Mouse (Mus musculus) neural tube, embryonic 11.5 days (tissue): ENCODE measurements around the gene B4gat1. TPM values are rescaled to one million over a fixed set of nuclear protein-coding genes. Genes with fewer than 3 reads are reported as not detected.

Source experiments
- ATAC-seq: fragments of 200-750 bp; cut with Nextera tagmentation; 2 replicates; pipeline ENCODE4 v1.8.0; 2017; ENCODE audit warnings: moderate number of reproducible peaks, mild to moderate bottlenecking, moderate TSS enrichment, moderate library complexity; ENCODE audit not compliant: insufficient read depth, low FRiP score, low TSS enrichment
- DNase-seq: peaks from one replicate; pipeline ENCODE4 v3.0.0-alpha.2; 2015; ENCODE audit warnings: low spot score
- H3K27ac ChIP-seq: fragments of 300-500 bp; sonication (generic); 2 replicates; pipeline ENCODE4 v1.5.1; 2014; ENCODE audit warnings: low read depth, mild to moderate bottlenecking, low read length
- H3K27me3 ChIP-seq: fragments of 300-500 bp; sonication (generic); 2 replicates; pipeline ENCODE4 v1.6.1; 2014; ENCODE audit warnings: mild to moderate bottlenecking, low read length, mixed read lengths; ENCODE audit not compliant: control insufficient read depth, insufficient read depth
- H3K36me3 ChIP-seq: fragments of 300-500 bp; sonication (generic); 2 replicates; pipeline ENCODE4 v1.6.1; 2014; ENCODE audit warnings: mild to moderate bottlenecking, low read length, moderate library complexity, mixed read lengths; ENCODE audit not compliant: control insufficient read depth, insufficient read depth
- H3K4me1 ChIP-seq: fragments of 300-500 bp; sonication (generic); 2 replicates; pipeline ENCODE4 v1.6.1; 2014; ENCODE audit warnings: low read length, mixed read lengths; ENCODE audit not compliant: control insufficient read depth, insufficient read depth
- H3K4me2 ChIP-seq: fragments of 300-500 bp; sonication (generic); 2 replicates; pipeline ENCODE4 v1.6.1; 2014; ENCODE audit warnings: low read depth, mild to moderate bottlenecking, moderate library complexity
- H3K4me3 ChIP-seq: fragments of 300-500 bp; sonication (generic); 2 replicates; pipeline ENCODE4 v1.5.1; 2014; ENCODE audit warnings: low read depth, low read length
- H3K9ac ChIP-seq: fragments of 300-500 bp; sonication (generic); 2 replicates; pipeline ENCODE4 v1.6.1; 2014; ENCODE audit warnings: mild to moderate bottlenecking, low read length
- H3K9me3 ChIP-seq: fragments of 300-500 bp; sonication (generic); 2 replicates; pipeline ENCODE4 v1.6.1; 2016; ENCODE audit warnings: low read length; ENCODE audit not compliant: control insufficient read depth
- WGBS: fragments of 180-500 bp; shearing (Covaris S2); extraction: QIAGEN DNeasy Blood & Tissue Kit; methylation state at CpG from one replicate; pipeline ENCODE4 v1.1.7; 2014; 5-methylcytosine and 5-hydroxymethylcytosine counted together
- polyA plus RNA-seq: library from polyadenylated mRNA; unstranded; fragments of >200 nt; fragmentation: Nextera tagmentation; extraction: Ambion mirVana; gene quantifications from 2 replicates; pipeline ENCODE4 v1.2.1, GENCODE M21; 2014

Gene B4gat1
- polyA plus RNA-seq: 37.9 and 39.8 TPM in 2 replicates

DNA sequence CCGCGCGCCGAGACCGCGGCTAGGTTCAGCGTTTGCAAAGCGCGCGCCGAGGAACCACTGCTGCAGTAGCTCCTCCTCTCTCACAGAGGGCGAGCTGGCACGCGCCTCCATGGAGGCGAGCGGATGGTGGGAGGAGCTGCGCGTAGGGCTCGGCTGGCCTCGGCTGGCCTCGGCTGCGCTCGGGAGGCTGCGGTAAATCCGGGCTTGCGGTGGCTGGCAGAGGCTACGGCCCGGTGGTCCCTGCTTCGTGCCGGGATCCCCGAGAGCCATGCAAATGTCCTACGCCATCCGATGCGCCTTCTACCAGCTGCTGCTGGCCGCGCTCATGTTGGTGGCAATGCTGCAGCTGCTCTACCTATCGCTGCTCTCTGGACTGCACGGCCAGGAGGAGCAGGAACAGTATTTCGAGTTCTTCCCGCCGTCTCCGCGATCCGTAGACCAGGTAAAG, at the start of gene B4gat1, which contains the start of gene AC124502.3:
Gene B4gat1, plus strand, starts transcription at position 118 of the 448 bp plus-strand sequence.
Gene AC124502.3, plus strand, starts transcription at position 183 of the 448 bp plus-strand sequence.
- Histone ChIP-seq H3K9ac (peak within 1 kb of the TSS; percentile 86), H3K36me3 (no peaks in the 10 kb centered on the region), H3K9me3 (no peaks in the 10 kb centered on the region), H3K27me3 (no peaks in the 10 kb centered on the region), H3K4me1 (peaks cover 25% of the 10 kb centered on the region), H3K27ac (peak within 1 kb of the TSS; percentile 66), H3K4me2 (peak within 1 kb of the TSS; percentile 98), H3K4me3 (peak within 1 kb of the TSS; percentile 85)
- WGBS: 0% methylated on average over 43 of the region's 44 CpGs
- DNase-seq: peak; percentile 95
- ATAC-seq: peak; percentile 87

DNA sequence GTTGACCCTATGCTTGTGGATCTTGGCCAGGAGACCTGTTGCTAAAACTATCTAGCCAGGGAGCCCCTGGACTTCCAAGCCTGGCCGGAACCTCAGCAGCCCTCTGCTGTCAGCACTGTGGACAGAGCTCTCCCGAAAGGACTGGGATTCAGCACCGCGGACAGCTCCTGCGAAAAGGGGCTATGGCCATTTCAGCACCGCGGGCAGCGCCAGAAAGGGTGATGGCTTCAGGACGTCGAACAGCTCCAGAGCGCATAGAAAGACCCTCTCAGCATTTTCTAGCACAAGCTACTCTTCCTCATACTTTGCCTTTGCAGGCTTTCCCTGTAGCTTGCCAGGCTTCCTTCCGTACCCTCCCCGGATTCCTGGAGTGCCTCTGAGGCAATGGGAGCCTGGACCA, 49.6 kb upstream of the B4gat1 start:
- WGBS: 3% methylated on average over 13 of the region's 13 CpGs
- H3K36me3 ChIP-seq: no peaks in the 10 kb centered on the region
- ATAC-seq (no peak), DNase-seq (peak; percentile 91)
- no peak overlapping the region for H3K9ac ChIP-seq
- no peaks in the 10 kb centered on the region for H3K4me1 ChIP-seq
- H3K9me3 ChIP-seq: no peaks in the 10 kb centered on the region
- 0 out of 2 replicates have a peak overlapping the region, but pooled peaks have one; percentile 26 for H3K4me3 ChIP-seq
- peak overlapping the region; percentile 33 for H3K4me2 ChIP-seq
- H3K27me3 ChIP-seq: peaks cover 67% of the 10 kb centered on the region
- H3K27ac ChIP-seq: no peak overlapping the region

DNA sequence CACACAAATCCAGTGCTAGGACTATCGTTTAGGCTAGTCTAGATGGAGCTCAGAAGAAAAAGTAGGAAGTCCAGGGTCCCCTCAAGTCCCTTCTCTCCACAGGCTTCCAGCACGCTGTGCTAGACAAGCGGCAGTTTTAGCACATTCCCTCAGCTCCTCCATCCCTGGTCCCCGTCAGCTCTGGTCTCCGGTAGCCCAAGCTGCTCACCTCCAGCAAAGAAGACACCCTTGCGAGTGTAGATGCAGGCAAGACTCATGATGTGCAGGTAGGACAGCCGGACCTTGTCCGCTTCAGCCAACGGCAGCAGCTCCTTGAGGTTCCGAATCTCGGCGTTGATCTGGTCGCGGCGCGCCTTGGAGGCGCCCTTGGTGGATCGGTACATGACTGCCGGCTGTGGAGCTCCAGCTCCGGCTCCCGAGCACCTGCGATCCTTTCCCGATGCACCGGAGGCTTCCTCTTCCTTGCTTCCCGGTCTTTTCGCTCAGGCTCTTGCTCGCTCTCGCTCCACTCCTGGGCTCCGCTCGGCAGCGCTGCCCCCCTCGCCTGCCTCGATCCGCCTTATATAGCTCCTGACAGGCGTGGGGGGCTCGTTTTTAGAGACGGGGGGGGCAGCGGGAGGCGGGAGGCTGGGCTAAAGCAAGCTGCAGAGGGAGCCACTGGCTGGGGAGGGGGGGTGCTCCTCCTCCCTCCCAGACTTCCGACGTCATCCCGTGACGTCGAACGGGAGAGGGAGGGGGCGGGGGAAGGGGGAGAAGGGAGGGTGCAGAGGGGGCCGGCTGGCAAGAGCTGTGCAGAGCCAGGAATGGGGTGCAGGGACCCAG, 49.0 kb upstream of the B4gat1 start:
- peak; percentile 32 for DNase-seq
- Histone ChIP-seq H3K4me2 (peak overlapping the region; percentile 33), H3K4me3 (peak overlapping the region; percentile 26), H3K27me3 (peaks cover 61% of the 10 kb centered on the region), H3K27ac (no peak overlapping the region), H3K9ac (no peak overlapping the region), H3K4me1 (no peaks in the 10 kb centered on the region), H3K36me3 (no peaks in the 10 kb centered on the region), H3K9me3 (no peaks in the 10 kb centered on the region)
- WGBS: 20% methylated on average over 44 of the region's 47 CpGs
- ATAC-seq: no peak

DNA sequence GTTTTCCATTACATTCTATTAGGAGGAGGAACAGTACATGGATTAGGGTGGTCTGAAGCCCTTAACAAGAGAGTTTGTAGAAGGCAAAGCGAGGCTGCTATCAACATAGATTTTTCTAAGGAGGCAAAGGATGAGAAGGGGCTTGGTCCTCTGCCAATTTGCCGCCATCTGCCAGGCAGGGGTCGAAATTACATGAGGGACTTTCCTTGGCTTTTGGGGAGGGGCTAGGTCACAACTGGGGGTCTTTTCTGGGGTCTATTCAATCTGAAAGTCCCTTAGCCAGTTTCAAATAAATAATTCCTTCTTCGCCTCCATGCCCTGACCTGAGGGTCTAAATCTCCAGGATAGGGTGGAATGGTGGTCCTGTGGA, 48.4 kb upstream of the B4gat1 start, which contains the start of gene Npas4:
Gene Npas4, minus strand, starts transcription at position 61 of the 370 bp plus-strand sequence.
- peak within 1 kb of the TSS; percentile 33 for H3K4me2 ChIP-seq
- no peaks in the 10 kb centered on the region for H3K4me1 ChIP-seq
- WGBS: 17% methylated on average over 4 of the region's 4 CpGs
- H3K36me3 ChIP-seq: no peaks in the 10 kb centered on the region
- no peaks in the 10 kb centered on the region for H3K9me3 ChIP-seq
- peaks cover 58% of the 10 kb centered on the region for H3K27me3 ChIP-seq
- H3K27ac ChIP-seq: no peak within 1 kb of the TSS
- H3K9ac ChIP-seq: no peak within 1 kb of the TSS
- H3K4me3 ChIP-seq: peak within 1 kb of the TSS; percentile 26
- ATAC-seq (no peak), DNase-seq (no peak)

DNA sequence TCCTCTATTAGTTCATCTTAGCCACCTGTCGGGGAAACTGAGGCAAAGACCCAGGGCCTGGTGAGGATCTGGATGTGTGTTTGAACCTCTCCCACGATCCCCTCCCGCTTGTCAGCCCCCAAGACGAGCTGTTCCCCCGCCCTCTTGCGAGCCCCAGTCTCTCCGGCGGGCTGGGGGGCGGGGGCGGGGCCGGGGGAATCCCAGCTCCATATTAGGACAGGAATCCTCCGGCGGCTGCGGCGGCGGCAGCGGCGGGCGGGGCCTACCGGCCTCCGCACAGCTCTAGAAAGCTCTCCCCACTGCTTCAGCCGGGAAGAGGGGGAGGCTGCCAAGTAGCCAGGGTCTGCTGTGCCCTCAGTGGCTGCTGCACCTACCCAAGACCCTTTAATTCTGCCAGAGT, 47.9 kb upstream of the B4gat1 start:
- no peak overlapping the region for H3K9ac ChIP-seq
- ATAC-seq: no peak
- no peak overlapping the region for H3K4me3 ChIP-seq
- no peaks in the 10 kb centered on the region for H3K4me1 ChIP-seq
- no peak for DNase-seq
- peak overlapping the region; percentile 26; the same call in 1 of the 2 replicates for H3K4me2 ChIP-seq
- WGBS: 1% methylated on average over 21 of the region's 22 CpGs
- H3K27me3 ChIP-seq: peaks cover 55% of the 10 kb centered on the region
- no peaks in the 10 kb centered on the region for H3K9me3 ChIP-seq
- H3K36me3 ChIP-seq: no peaks in the 10 kb centered on the region
- no peak overlapping the region for H3K27ac ChIP-seq

- Histone ChIP-seq H3K9me3 (no peaks in the 10 kb centered on the region), H3K4me2 (no peak overlapping the region), H3K27ac (no peak overlapping the region), H3K27me3 (peaks cover 47% of the 10 kb centered on the region), H3K4me1 (no peaks in the 10 kb centered on the region), H3K9ac (no peak overlapping the region), H3K36me3 (no peaks in the 10 kb centered on the region), H3K4me3 (no peak overlapping the region)
- DNase-seq (no peak), ATAC-seq (no peak)
- WGBS: 17% methylated on average over 8 of the region's 8 CpGs
Observed at GRCm38 (mm10) chr19:4992371-4992770, 46.3 kb upstream of the B4gat1 start.

DNA sequence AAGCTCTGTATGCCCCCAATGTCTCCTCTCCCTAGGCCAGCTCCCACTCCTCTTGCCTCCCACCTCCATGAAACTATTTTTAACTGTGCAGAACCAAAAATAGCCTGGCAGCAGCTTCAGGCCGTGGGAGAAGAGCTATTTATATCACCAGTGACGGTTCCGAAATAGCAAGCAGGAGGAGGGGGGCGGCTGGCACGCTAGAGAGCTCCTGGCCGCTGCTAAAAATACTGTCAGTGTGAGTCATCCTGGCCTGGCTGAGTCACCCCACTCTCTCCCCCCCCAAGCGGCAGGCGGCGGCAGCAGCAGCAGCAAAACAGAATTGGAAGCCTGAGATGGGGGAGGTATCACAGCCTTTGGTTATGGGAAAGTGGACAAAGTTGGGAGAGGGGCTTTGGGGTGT, 45.7 kb upstream of the B4gat1 start:
- Histone ChIP-seq H3K27ac (no peak overlapping the region), H3K9me3 (no peaks in the 10 kb centered on the region), H3K9ac (no peak overlapping the region), H3K36me3 (no peaks in the 10 kb centered on the region), H3K4me1 (no peaks in the 10 kb centered on the region), H3K27me3 (peaks cover 47% of the 10 kb centered on the region), H3K4me2 (no peak overlapping the region), H3K4me3 (no peak overlapping the region)
- ATAC-seq (no peak), DNase-seq (no peak)
- 14% methylated on average over 9 of the region's 9 CpGs for WGBS

DNA sequence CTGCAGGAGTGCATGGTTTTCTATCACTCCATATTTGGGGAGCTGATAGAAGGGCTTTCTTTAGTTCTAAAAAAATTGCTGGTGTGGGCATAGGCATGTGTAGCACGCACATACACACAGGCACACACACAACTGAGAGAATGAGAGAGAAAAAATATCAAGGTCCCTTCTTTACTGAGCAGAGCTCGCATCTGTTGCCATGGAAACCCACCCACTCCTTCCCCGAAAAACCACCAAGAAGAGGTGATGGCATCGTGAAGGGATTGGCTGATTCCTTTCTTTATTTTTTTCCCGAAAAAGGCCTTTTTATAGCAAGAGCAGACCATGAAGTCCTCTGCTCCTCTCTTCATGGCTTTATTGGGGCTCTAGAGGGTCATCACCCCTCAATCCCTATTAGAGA, 44.6 kb upstream of the B4gat1 start:
- H3K36me3 ChIP-seq: no peaks in the 10 kb centered on the region
- H3K9me3 ChIP-seq: no peaks in the 10 kb centered on the region
- ATAC-seq (no peak), DNase-seq (no peak)
- no peak overlapping the region for H3K4me3 ChIP-seq
- WGBS: 66% methylated on average over 5 of the region's 5 CpGs
- no peak overlapping the region for H3K27ac ChIP-seq
- no peak overlapping the region for H3K9ac ChIP-seq
- H3K27me3 ChIP-seq: peaks cover 42% of the 10 kb centered on the region
- H3K4me1 ChIP-seq: no peaks in the 10 kb centered on the region
- no peak overlapping the region for H3K4me2 ChIP-seq
